Mouse (Mus musculus): ENCODE measurements around the gene Rap1a.

DNA sequence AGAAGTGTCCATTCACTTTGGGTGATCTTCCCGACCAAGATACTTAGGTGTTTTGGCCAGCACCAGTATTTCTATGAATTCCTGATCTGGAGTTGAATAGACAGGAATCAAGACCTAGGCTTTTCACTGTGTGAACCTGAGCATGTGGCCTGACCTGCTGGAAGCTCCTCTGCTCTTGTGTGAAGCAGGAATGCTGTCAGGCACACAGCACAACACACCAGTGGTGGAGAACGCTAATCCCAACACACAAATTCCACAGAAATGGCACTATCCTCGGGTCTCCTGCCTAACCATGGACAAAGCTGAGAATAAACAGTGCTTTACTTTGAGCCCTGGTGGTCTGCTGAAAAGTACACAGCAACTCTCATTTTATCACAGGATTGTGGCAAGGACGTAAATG lies 80.6 kb downstream of the Rap1a start:
- TF ChIP-seq TAL1 (IDR thresholded peaks at IDR 0.05; ENCODE audit: low read length) (no peak), GATA1 (IDR thresholded peaks at IDR 0.05; ENCODE audit: low read length) (no peak)
